Mouse (Mus musculus): ENCODE data around the gene Gnpat. TPM values are rescaled to one million over a fixed set of nuclear protein-coding genes. Genes with fewer than 3 reads are reported as not detected.
"Not testable (repeated sequence)": the region's sequence is repeated elsewhere in the genome, so short reads cannot be mapped to it uniquely, and the experiment has no call there.

Gene Gnpat
- total RNA-seq, 1 experiment from 2014 or later = 77.0 TPM

- no peak for ATAC-seq (ENCODE audit: extremely low read depth, insufficient number of reproducible peaks, low FRiP score, poor library complexity, severe bottlenecking)
Observed at GRCm38 (mm10) chr8:124839371-124839770, 23.5 kb upstream of the Gnpat start.

- ATAC-seq (ENCODE audit: extremely low read depth, insufficient number of reproducible peaks, low FRiP score, poor library complexity, severe bottlenecking) = no peak
Observed at GRCm38 (mm10) chr8:124840900-124841299, 21.9 kb upstream of the Gnpat start.

GRCm38 (mm10) chr8:124841775-124842174 lies 21.1 kb upstream of the Gnpat start:
- no peak for ATAC-seq (ENCODE audit: extremely low read depth, insufficient number of reproducible peaks, low FRiP score, poor library complexity, severe bottlenecking)

GRCm38 (mm10) chr8:124842929-124843328 lies 19.9 kb upstream of the Gnpat start:
- ATAC-seq (ENCODE audit: extremely low read depth, insufficient number of reproducible peaks, low FRiP score, poor library complexity, severe bottlenecking) = not testable (repeated sequence)

- no peak for ATAC-seq (ENCODE audit: extremely low read depth, insufficient number of reproducible peaks, low FRiP score, poor library complexity, severe bottlenecking)
Observed at GRCm38 (mm10) chr8:124845131-124845530, 17.7 kb upstream of the Gnpat start.

GRCm38 (mm10) chr8:124845573-124845972 lies 17.3 kb upstream of the Gnpat start:
- no peak for ATAC-seq (ENCODE audit: extremely low read depth, insufficient number of reproducible peaks, low FRiP score, poor library complexity, severe bottlenecking)

GRCm38 (mm10) chr8:124853511-124853910 lies 9.3 kb upstream of the Gnpat start:
- no peak for ATAC-seq (ENCODE audit: extremely low read depth, insufficient number of reproducible peaks, low FRiP score, poor library complexity, severe bottlenecking)

- ATAC-seq (ENCODE audit: extremely low read depth, insufficient number of reproducible peaks, low FRiP score, poor library complexity, severe bottlenecking) = no peak
Observed at GRCm38 (mm10) chr8:124859466-124859865, 3.4 kb upstream of the Gnpat start.

GRCm38 (mm10) chr8:124860188-124860587 lies 2.6 kb upstream of the Gnpat start:
- ATAC-seq (ENCODE audit: extremely low read depth, insufficient number of reproducible peaks, low FRiP score, poor library complexity, severe bottlenecking) = no peak

GRCm38 (mm10) chr8:124863163-124863677 lies 387 bp downstream of the Gnpat start:
- ATAC-seq (ENCODE audit: extremely low read depth, insufficient number of reproducible peaks, low FRiP score, poor library complexity, severe bottlenecking) = no peak

- no peak for ATAC-seq (ENCODE audit: extremely low read depth, insufficient number of reproducible peaks, low FRiP score, poor library complexity, severe bottlenecking)
Observed at GRCm38 (mm10) chr8:124863729-124864128, 896 bp downstream of the Gnpat start.

- no peak for ATAC-seq (ENCODE audit: extremely low read depth, insufficient number of reproducible peaks, low FRiP score, poor library complexity, severe bottlenecking)
Observed at GRCm38 (mm10) chr8:124866669-124867068, 3.8 kb downstream of the Gnpat start.

- ATAC-seq (ENCODE audit: extremely low read depth, insufficient number of reproducible peaks, low FRiP score, poor library complexity, severe bottlenecking) = no peak
Observed at GRCm38 (mm10) chr8:124867126-124867525, 4.3 kb downstream of the Gnpat start.

- no peak for ATAC-seq (ENCODE audit: extremely low read depth, insufficient number of reproducible peaks, low FRiP score, poor library complexity, severe bottlenecking)
Observed at GRCm38 (mm10) chr8:124869708-124870107, 6.9 kb downstream of the Gnpat start.

GRCm38 (mm10) chr8:124871474-124871873 lies 8.6 kb downstream of the Gnpat start:
- ATAC-seq (ENCODE audit: extremely low read depth, insufficient number of reproducible peaks, low FRiP score, poor library complexity, severe bottlenecking) = no peak

GRCm38 (mm10) chr8:124872081-124872480 lies 9.2 kb downstream of the Gnpat start:
- ATAC-seq (ENCODE audit: extremely low read depth, insufficient number of reproducible peaks, low FRiP score, poor library complexity, severe bottlenecking) = no peak

GRCm38 (mm10) chr8:124872690-124873089 lies 9.9 kb downstream of the Gnpat start:
- ATAC-seq (ENCODE audit: extremely low read depth, insufficient number of reproducible peaks, low FRiP score, poor library complexity, severe bottlenecking) = no peak

GRCm38 (mm10) chr8:124878141-124878540 lies 15.3 kb downstream of the Gnpat start:
- ATAC-seq (ENCODE audit: extremely low read depth, insufficient number of reproducible peaks, low FRiP score, poor library complexity, severe bottlenecking) = no peak

GRCm38 (mm10) chr8:124878946-124879526 lies 16.2 kb downstream of the Gnpat start:
- no peak for ATAC-seq (ENCODE audit: extremely low read depth, insufficient number of reproducible peaks, low FRiP score, poor library complexity, severe bottlenecking)

- no peak for ATAC-seq (ENCODE audit: extremely low read depth, insufficient number of reproducible peaks, low FRiP score, poor library complexity, severe bottlenecking)
Observed at GRCm38 (mm10) chr8:124888385-124888784, 25.6 kb downstream of the Gnpat start.

- ATAC-seq (ENCODE audit: extremely low read depth, insufficient number of reproducible peaks, low FRiP score, poor library complexity, severe bottlenecking) = no peak
Observed at GRCm38 (mm10) chr8:124892596-124892995, 29.8 kb downstream of the Gnpat start.
